Mouse (Mus musculus) heart, postnatal 0 days (tissue): ENCODE results near the gene Frem1. TPM values are rescaled to one million over a fixed set of nuclear protein-coding genes. Genes with fewer than 3 reads are reported as not detected.

Source experiments
- ATAC-seq: fragments of 200-750 bp; cut with Nextera tagmentation; 2 replicates; pipeline ENCODE4 v1.8.0; 2017; ENCODE audit warnings: low read depth, moderate number of reproducible peaks, moderate library complexity; ENCODE audit not compliant: insufficient read depth
- DNase-seq: peaks from one replicate; pipeline ENCODE4 v3.0.0-alpha.2; 2016; ENCODE audit warnings: low spot score
- H3K27ac ChIP-seq: fragments of 300-500 bp; sonication (generic); 2 replicates; pipeline ENCODE4 v1.5.1; 2014; ENCODE audit warnings: low read depth, mild to moderate bottlenecking
- H3K27me3 ChIP-seq: fragments of 300-500 bp; sonication (generic); 2 replicates; pipeline ENCODE4 v1.6.1; 2014; ENCODE audit warnings: low read length, mixed read lengths; ENCODE audit not compliant: control insufficient read depth, insufficient read depth
- H3K36me3 ChIP-seq: fragments of 300-500 bp; sonication (generic); replicated peaks from 2 replicates; pipeline ENCODE4 v1.6.1; 2014; ENCODE audit warnings: low read length, mixed read lengths; ENCODE audit not compliant: control insufficient read depth, insufficient read depth
- H3K4me1 ChIP-seq: fragments of 300-500 bp; sonication (generic); 2 replicates; pipeline ENCODE4 v1.6.1; 2014; ENCODE audit warnings: antibody characterized with exemption; ENCODE audit not compliant: control insufficient read depth, insufficient read depth
- H3K4me2 ChIP-seq: fragments of 300-500 bp; sonication (generic); 2 replicates; pipeline ENCODE4 v1.6.1; 2014; ENCODE audit warnings: low read depth, mild to moderate bottlenecking, low read length, moderate library complexity
- H3K4me3 ChIP-seq: fragments of 300-500 bp; sonication (generic); 2 replicates; pipeline ENCODE4 v1.5.1; 2014; ENCODE audit warnings: low read depth, low read length
- H3K9ac ChIP-seq: fragments of 300-500 bp; sonication (generic); replicated peaks from 2 replicates; pipeline ENCODE4 v1.6.1; 2014; ENCODE audit warnings: low read depth, low read length, mixed read lengths
- H3K9me3 ChIP-seq: fragments of 300-500 bp; sonication (generic); replicated peaks from 2 replicates; pipeline ENCODE4 v1.6.1; 2016; ENCODE audit warnings: low read length; ENCODE audit not compliant: control insufficient read depth
- CTCF ChIP-seq: IDR thresholded peaks from 2 replicates; pipeline ENCODE4 v1.5.1; 2016; ENCODE audit warnings: antibody characterized with exemption, control low read depth, low read depth
- EP300 ChIP-seq: IDR thresholded peaks from 2 replicates; pipeline ENCODE4 v1.6.1; 2016; ENCODE audit warnings: antibody characterized with exemption, low read depth
- WGBS: fragments of 180-500 bp; shearing (Covaris S2); extraction: QIAGEN DNeasy Blood & Tissue Kit; methylation state at CpG from one replicate; pipeline ENCODE4 v1.1.7; 2014; 5-methylcytosine and 5-hydroxymethylcytosine counted together
- polyA plus RNA-seq: library from polyadenylated mRNA; unstranded; fragments of >200 nt; fragmentation: Nextera tagmentation; extraction: Ambion mirVana; gene quantifications from 2 replicates; pipeline ENCODE4 v1.2.1, GENCODE M21; 2015
- total RNA-seq: library from RNA; depleted of rRNA; stranded (reverse); fragments of >200 nt; gene quantifications from 2 replicates; pipeline ENCODE4 v1.2.3, GENCODE M21; 2014; ENCODE audit warnings: low replicate concordance

Frem1 gene
- total and polyA plus RNA-seq, 2 experiments from 2014 or later, result 1.1 to 10.3 TPM

GRCm38 (mm10) chr4:83046069-83046468, 6.1 kb downstream of the Frem1 start:
- TF ChIP-seq CTCF, result no peak
- TF ChIP-seq EP300, result no peak
- DNase-seq, result no peak
- ATAC-seq, result no peak
- no peak overlapping the region for H3K4me3 ChIP-seq
- H3K4me1 ChIP-seq, result no peaks in the 10 kb centered on the region
- H3K27me3 ChIP-seq, result no peaks in the 10 kb centered on the region
- H3K27ac ChIP-seq, result no peak overlapping the region
- H3K4me2 ChIP-seq, result no peak overlapping the region
- no peaks in the 10 kb centered on the region for H3K9me3 ChIP-seq
- H3K36me3 ChIP-seq, result no peaks in the 10 kb centered on the region
- H3K9ac ChIP-seq, result no peak overlapping the region
- WGBS, result 87% methylated on average over 3 of the region's 3 CpGs

DNA sequence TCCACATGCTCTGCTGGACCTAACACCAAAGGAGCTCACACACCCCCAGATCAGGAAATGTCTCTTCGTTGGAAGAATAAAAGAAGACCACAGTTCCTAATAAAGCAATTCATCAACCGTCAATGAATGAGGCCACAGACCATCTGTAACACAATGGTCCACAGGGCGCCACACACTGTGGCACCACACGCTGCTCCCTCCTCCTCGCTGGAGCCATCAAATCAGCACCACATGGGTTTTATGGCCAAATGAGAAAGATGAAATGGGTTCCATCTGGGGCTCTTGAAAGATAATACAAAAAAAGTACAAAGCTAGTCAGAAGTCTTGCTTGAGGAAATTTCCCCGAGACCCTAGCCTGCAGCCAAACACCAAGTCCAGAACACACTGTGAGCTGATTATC, 6.9 kb downstream of the Frem1 start:
- WGBS, result 86% methylated on average over 6 of the region's 6 CpGs
- Histone ChIP-seq H3K4me1 (no peaks in the 10 kb centered on the region), H3K4me2 (no peak overlapping the region), H3K9ac (no peak overlapping the region), H3K27me3 (no peaks in the 10 kb centered on the region), H3K4me3 (no peak overlapping the region), H3K36me3 (no peaks in the 10 kb centered on the region), H3K27ac (no peak overlapping the region), H3K9me3 (no peaks in the 10 kb centered on the region)
- ATAC-seq (no peak), DNase-seq (no peak)
- TF ChIP-seq CTCF (no peak), EP300 (no peak)

GRCm38 (mm10) chr4:83040780-83041179, 11.4 kb downstream of the Frem1 start:
- no peaks in the 10 kb centered on the region for H3K36me3 ChIP-seq
- no peak for TF ChIP-seq CTCF
- TF ChIP-seq EP300, result no peak
- no peaks in the 10 kb centered on the region for H3K9me3 ChIP-seq
- H3K27ac ChIP-seq, result no peak overlapping the region
- no peak for ATAC-seq
- H3K4me1 ChIP-seq, result no peaks in the 10 kb centered on the region
- no peak overlapping the region for H3K9ac ChIP-seq
- no peak for DNase-seq
- no peaks in the 10 kb centered on the region for H3K27me3 ChIP-seq
- H3K4me3 ChIP-seq, result no peak overlapping the region
- H3K4me2 ChIP-seq, result no peak overlapping the region
- 78% methylated on average over 3 of the region's 3 CpGs for WGBS

GRCm38 (mm10) chr4:83032780-83033179, 19.4 kb downstream of the Frem1 start:
- ATAC-seq (no peak), DNase-seq (no peak)
- no peak overlapping the region for H3K4me2 ChIP-seq
- H3K27ac ChIP-seq, result no peak overlapping the region
- no peaks in the 10 kb centered on the region for H3K27me3 ChIP-seq
- TF ChIP-seq CTCF (no peak), EP300 (no peak)
- H3K36me3 ChIP-seq, result no peaks in the 10 kb centered on the region
- no peaks in the 10 kb centered on the region for H3K4me1 ChIP-seq
- no peak overlapping the region for H3K9ac ChIP-seq
- no peak overlapping the region for H3K4me3 ChIP-seq
- no peaks in the 10 kb centered on the region for H3K9me3 ChIP-seq
- 86% methylated on average over 1 of the region's 1 CpGs for WGBS

DNA sequence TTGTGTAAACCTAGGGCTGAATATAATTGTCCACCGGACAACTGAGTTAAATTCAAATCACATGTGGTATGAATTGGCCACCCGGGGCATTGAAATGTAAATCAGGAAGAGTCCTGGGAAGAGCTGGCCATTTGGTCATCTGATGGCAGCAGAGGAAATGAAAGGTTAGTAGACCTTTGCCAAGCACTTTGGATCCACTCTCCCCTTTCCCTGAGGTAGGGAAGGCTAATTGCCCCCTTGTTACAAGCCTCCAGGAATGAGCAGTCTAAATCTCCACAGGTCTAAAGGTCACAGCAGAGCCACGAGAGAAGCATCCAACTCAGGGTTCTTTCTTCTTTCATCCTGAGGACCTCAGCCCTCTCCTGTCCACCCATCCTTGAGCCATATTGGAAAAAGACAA, 20.5 kb downstream of the Frem1 start:
- ATAC-seq (no peak), DNase-seq (no peak)
- 84% methylated on average over 3 of the region's 3 CpGs for WGBS
- Histone ChIP-seq H3K9me3 (no peaks in the 10 kb centered on the region), H3K4me2 (no peak overlapping the region), H3K27ac (no peak overlapping the region), H3K9ac (no peak overlapping the region), H3K4me1 (no peaks in the 10 kb centered on the region), H3K27me3 (no peaks in the 10 kb centered on the region), H3K36me3 (no peaks in the 10 kb centered on the region), H3K4me3 (no peak overlapping the region)
- TF ChIP-seq EP300 (no peak), CTCF (no peak)

DNA sequence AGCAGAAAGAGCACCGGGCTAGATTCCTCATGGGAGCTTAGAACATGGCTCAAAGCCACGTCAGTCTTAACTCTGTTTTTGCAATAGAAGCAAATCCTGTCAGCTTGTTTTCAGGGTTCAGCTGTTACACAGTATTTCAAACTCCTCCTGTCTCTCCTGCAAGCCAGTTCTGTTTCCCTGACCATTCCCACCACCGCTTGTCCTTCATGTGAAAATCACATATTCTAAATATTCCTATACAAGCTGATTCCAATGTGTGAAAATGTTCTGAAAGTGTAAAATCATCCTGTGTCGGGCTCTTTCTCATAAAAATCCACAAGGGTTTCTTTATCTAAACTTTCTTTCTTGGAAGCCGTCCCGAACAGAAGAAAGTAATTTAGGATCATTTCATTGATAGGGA, 22.0 kb downstream of the Frem1 start:
- Histone ChIP-seq H3K27me3 (no peaks in the 10 kb centered on the region), H3K9ac (no peak overlapping the region), H3K27ac (no peak overlapping the region), H3K9me3 (no peaks in the 10 kb centered on the region), H3K4me3 (no peak overlapping the region), H3K4me2 (no peak overlapping the region), H3K36me3 (no peaks in the 10 kb centered on the region), H3K4me1 (no peaks in the 10 kb centered on the region)
- 74% methylated on average over 6 of the region's 6 CpGs for WGBS
- TF ChIP-seq CTCF (no peak), EP300 (no peak)
- no peak for DNase-seq
- no peak for ATAC-seq
